Mouse (Mus musculus): ENCODE measurements around the gene Hhipl1. TPM values are rescaled to one million over a fixed set of nuclear protein-coding genes. Genes with fewer than 3 reads are reported as not detected.

The Hhipl1 gene
- total and polyA plus RNA-seq, 3 experiments, result not detected

DNA sequence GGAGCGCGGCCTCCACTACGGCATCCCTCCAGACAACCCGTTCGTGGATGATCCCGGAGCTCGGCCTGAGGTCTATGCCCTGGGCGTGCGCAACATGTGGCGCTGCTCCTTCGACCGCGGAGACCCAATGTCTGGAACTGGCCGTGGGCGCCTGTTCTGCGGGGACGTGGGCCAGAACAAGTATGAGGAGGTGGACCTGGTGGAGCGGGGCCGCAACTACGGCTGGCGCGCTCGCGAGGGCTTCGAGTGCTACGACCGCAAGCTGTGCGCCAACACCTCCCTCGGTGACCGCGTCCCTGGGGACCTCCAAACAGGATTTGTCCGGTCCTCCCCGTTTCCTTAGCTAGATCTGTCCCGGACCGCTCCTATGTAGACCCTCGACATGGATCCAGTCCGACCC lies 12.4 kb downstream of the Hhipl1 start:
- Histone ChIP-seq H3K36me3 (ENCODE audit: control insufficient read depth in 1 of 2, insufficient read depth in 2 of 2, low read length in 2 of 2) (no peaks in the 10 kb centered on the region), H3K4me1 (ENCODE audit: control insufficient read depth in 1 of 2, insufficient read depth in 2 of 2, low read length in 2 of 2) (no peaks in the 10 kb centered on the region), H3K27ac (ENCODE audit: control insufficient read depth, low read depth, low read length) (no peak overlapping the region), H3K9me3 (replicated peaks; ENCODE audit: insufficient read depth, low read length) (no peaks in the 10 kb centered on the region), H3K4me3 (ENCODE audit: control insufficient read depth in 1 of 2, insufficient read depth in 1 of 2, low read depth in 2 of 2, low read length in 2 of 2) (no peak overlapping the region), H3K79me2 (ENCODE audit: control insufficient read depth, insufficient read depth, low read length, poor library complexity) (no peaks in the 10 kb centered on the region), H3K9ac (ENCODE audit: control insufficient read depth, low read depth, low read length, poor library complexity, severe bottlenecking) (no peak overlapping the region), H3K27me3 (ENCODE audit: control insufficient read depth in 1 of 2, insufficient read depth in 2 of 2, low read length in 2 of 2) (no peaks in the 10 kb centered on the region)
- TF ChIP-seq NELFE (IDR thresholded peaks at IDR 0.05; ENCODE audit: low read depth, low read length) (no peak), MAZ (IDR thresholded peaks at IDR 0.05; ENCODE audit: low read depth, low read length) (no peak), ZC3H11A (IDR thresholded peaks at IDR 0.05; ENCODE audit: low read depth, low read length) (no peak), BHLHE40 (IDR thresholded peaks at IDR 0.05; ENCODE audit: borderline replicate concordance, low read depth, low read length) (no peak), POLR2AphosphoS2 (IDR thresholded peaks at IDR 0.05; ENCODE audit: low read length) (no peak), TAL1 (IDR thresholded peaks at IDR 0.05; ENCODE audit: low read length) (no peak), RAD21 (IDR thresholded peaks at IDR 0.05; ENCODE audit: low read depth, low read length) (no peak), JUND (IDR thresholded peaks at IDR 0.05; ENCODE audit: low read depth, low read length) (no peak), CHD1 (IDR thresholded peaks at IDR 0.05; ENCODE audit: low read depth, low read length) (no peak), TBP (IDR thresholded peaks at IDR 0.05; ENCODE audit: low read depth, low read length) (no peak), MYC (IDR thresholded peaks at IDR 0.05; ENCODE audit: low read depth, low read length) (no peak), UBTF (IDR thresholded peaks at IDR 0.05; ENCODE audit: borderline replicate concordance, insufficient read depth, low read depth, low read length) (no peak), HCFC1 (IDR thresholded peaks at IDR 0.05; ENCODE audit: low read depth, low read length) (no peak), NRF1 (IDR thresholded peaks at IDR 0.05; ENCODE audit: insufficient read depth, low read depth, low read length, poor library complexity, severe bottlenecking) (no peak), POLR2A (IDR thresholded peaks at IDR 0.05; ENCODE audit: control insufficient read depth in 1 of 2, insufficient read depth in 1 of 2, low read depth in 1 of 2, low read length in 2 of 2, poor library complexity in 1 of 2) (no peak), MXI1 (IDR thresholded peaks at IDR 0.05; ENCODE audit: low read depth, low read length) (no peak), ZNF384 (IDR thresholded peaks at IDR 0.05; ENCODE audit: low read depth, low read length) (no peak), GABPA (IDR thresholded peaks at IDR 0.05; ENCODE audit: low read depth, low read length) (no peak), ELF1 (IDR thresholded peaks at IDR 0.05; ENCODE audit: low read depth, low read length) (no peak)
- DNase-seq (ENCODE audit: low read depth, low spot score), result no peak

DNA sequence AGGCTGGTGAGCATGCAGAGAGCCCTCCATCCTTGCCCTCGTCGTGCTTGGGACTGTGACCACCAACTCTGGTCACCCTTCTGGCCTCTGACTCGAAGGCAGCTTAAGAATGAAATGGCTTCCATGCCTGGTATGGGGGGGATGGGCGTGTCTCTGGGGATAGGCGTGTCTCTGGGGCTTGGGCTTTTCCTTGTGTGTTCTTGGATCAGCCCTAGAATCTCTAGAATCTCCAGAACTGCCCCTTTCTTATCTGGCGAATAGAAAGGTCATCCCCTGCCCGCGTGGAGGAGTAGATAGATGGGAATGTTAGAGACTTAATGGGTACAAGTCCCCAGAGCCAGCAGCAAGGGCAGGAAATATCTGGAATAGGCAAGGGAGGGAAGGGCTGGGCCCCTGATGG lies 14.0 kb downstream of the Hhipl1 start:
- no peak overlapping the region for H3K27ac ChIP-seq (ENCODE audit: control insufficient read depth, low read depth, low read length)
- H3K9ac ChIP-seq (ENCODE audit: control insufficient read depth, low read depth, low read length, poor library complexity, severe bottlenecking), result no peak overlapping the region
- H3K9me3 ChIP-seq (replicated peaks; ENCODE audit: insufficient read depth, low read length), result no peaks in the 10 kb centered on the region
- H3K4me1 ChIP-seq (ENCODE audit: control insufficient read depth in 1 of 2, insufficient read depth in 2 of 2, low read length in 2 of 2), result no peaks in the 10 kb centered on the region
- TF ChIP-seq ETS1 (IDR thresholded peaks at IDR 0.05; ENCODE audit: low read depth, low read length) (no peak), MYC (IDR thresholded peaks at IDR 0.05; ENCODE audit: low read depth, low read length) (no peak), MAFK (IDR thresholded peaks at IDR 0.05; ENCODE audit: borderline replicate concordance, low read depth, low read length) (no peak), MEF2A (IDR thresholded peaks at IDR 0.05; ENCODE audit: extremely low read depth, insufficient replicate concordance, low read depth, low read length, poor library complexity, severe bottlenecking) (no peak), TCF12 (IDR thresholded peaks at IDR 0.05; ENCODE audit: low read depth, low read length) (no peak), SIN3A (IDR thresholded peaks at IDR 0.05; ENCODE audit: low read length) (no peak), BHLHE40 (IDR thresholded peaks at IDR 0.05; ENCODE audit: borderline replicate concordance, low read depth, low read length) (no peak), CHD2 (IDR thresholded peaks at IDR 0.05; ENCODE audit: low read length) (no peak), EP300 (IDR thresholded peaks at IDR 0.05; ENCODE audit: low read depth in 1 of 2, low read length in 2 of 2) (no peak), RAD21 (IDR thresholded peaks at IDR 0.05; ENCODE audit: low read depth, low read length) (no peak), ZC3H11A (IDR thresholded peaks at IDR 0.05; ENCODE audit: low read depth, low read length) (no peak), SMC3 (IDR thresholded peaks at IDR 0.05; ENCODE audit: low read depth, low read length) (no peak)
- H3K27me3 ChIP-seq (ENCODE audit: control insufficient read depth in 1 of 2, insufficient read depth in 2 of 2, low read length in 2 of 2), result no peaks in the 10 kb centered on the region
- H3K4me3 ChIP-seq (ENCODE audit: control insufficient read depth in 1 of 2, insufficient read depth in 1 of 2, low read depth in 2 of 2, low read length in 2 of 2), result no peak overlapping the region
- H3K36me3 ChIP-seq (ENCODE audit: control insufficient read depth in 1 of 2, insufficient read depth in 2 of 2, low read length in 2 of 2), result no peaks in the 10 kb centered on the region
- DNase-seq (ENCODE audit: low read depth, low spot score), result no peak
- H3K79me2 ChIP-seq (ENCODE audit: control insufficient read depth, insufficient read depth, low read length, poor library complexity), result no peaks in the 10 kb centered on the region

All from MEL (cell line).